Mouse (Mus musculus): Measurements from ENCODE around the gene Rps18.

DNA sequence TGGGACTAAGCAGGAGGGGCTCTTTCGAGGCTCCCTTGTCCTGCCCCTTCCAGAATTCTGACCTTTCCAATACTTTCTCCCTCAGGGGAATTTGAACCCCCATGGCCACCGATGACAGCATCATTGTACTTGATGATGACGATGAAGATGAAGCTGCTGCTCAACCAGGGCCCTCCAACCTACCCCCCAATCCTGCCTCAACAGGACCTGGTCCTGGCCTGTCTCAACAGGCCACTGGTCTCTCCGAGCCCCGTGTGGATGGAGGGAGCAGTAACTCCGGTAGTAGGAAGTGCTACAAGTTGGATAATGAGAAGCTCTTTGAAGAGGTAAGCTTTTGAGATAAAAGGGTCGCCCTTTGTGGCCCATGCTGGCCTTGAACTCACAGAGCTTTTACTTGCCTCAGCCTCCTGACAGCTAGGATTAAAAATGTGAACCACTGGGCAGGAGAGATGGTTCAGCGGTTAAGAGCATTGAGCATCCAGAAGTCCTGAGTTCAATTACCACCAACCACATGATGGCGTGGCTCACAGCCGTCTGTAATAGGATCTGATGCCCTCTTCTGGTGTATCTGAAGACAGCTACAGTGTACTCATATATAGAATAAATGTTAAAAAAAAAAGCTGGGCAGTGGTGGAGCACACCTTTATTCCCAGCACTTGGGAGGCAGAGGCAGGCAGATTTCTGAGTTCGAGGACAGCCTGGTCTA, 45.3 kb downstream of the Rps18 start:
- TF ChIP-seq CTCF (IDR thresholded peaks at IDR 0.05; ENCODE audit: low read depth) (peak; percentile 55), EP300 (optimal IDR thresholded peaks at IDR 0.05) (no peak)

Measured in stomach, postnatal 0 days (tissue).